Mouse (Mus musculus) kidney, embryonic 15.5 days (tissue): ENCODE data around the gene Dapl1. TPM values are rescaled to one million over a fixed set of nuclear protein-coding genes. Genes with fewer than 3 reads are reported as not detected.

ENCODE experiments used
- ATAC-seq: fragments of 200-750 bp; cut with Nextera tagmentation; replicated peaks from 2 replicates; pipeline ENCODE4 v1.8.0; 2017; ENCODE audit warnings: moderate TSS enrichment; ENCODE audit not compliant: low FRiP score
- H3K27ac ChIP-seq: fragments of 300-500 bp; sonication (generic); 2 replicates; pipeline ENCODE4 v1.5.1; 2015; ENCODE audit warnings: mild to moderate bottlenecking, inconsistent platforms
- H3K27me3 ChIP-seq: fragments of 300-500 bp; sonication (generic); 2 replicates; pipeline ENCODE4 v1.6.1; 2015; ENCODE audit warnings: inconsistent platforms
- H3K36me3 ChIP-seq: fragments of 300-500 bp; sonication (generic); 2 replicates; pipeline ENCODE4 v1.6.1; 2015; ENCODE audit warnings: inconsistent platforms
- H3K4me1 ChIP-seq: fragments of 300-500 bp; sonication (generic); 2 replicates; pipeline ENCODE4 v1.6.1; 2015; ENCODE audit warnings: inconsistent platforms
- H3K4me2 ChIP-seq: fragments of 300-500 bp; sonication (generic); 2 replicates; pipeline ENCODE4 v1.6.1; 2015; ENCODE audit warnings: moderate library complexity, mild to moderate bottlenecking, inconsistent platforms
- H3K4me3 ChIP-seq: fragments of 300-500 bp; sonication (generic); replicated peaks from 2 replicates; pipeline ENCODE4 v1.5.1; 2015; ENCODE audit warnings: mild to moderate bottlenecking, inconsistent platforms
- H3K9ac ChIP-seq: fragments of 300-500 bp; sonication (generic); 2 replicates; pipeline ENCODE4 v1.6.1; 2015; ENCODE audit warnings: mild to moderate bottlenecking, inconsistent platforms
- H3K9me3 ChIP-seq: fragments of 300-500 bp; sonication (generic); replicated peaks from 2 replicates; pipeline ENCODE4 v1.6.1; 2016; ENCODE audit warnings: inconsistent platforms
- WGBS: fragments of 180-500 bp; shearing (Covaris S2); methylation state at CpG from one replicate; pipeline ENCODE4 v1.1.7; 2015; ENCODE audit warnings: mixed read lengths; 5-methylcytosine and 5-hydroxymethylcytosine counted together
- polyA plus RNA-seq: library from polyadenylated mRNA; unstranded; fragments of >200 nt; fragmentation: Nextera tagmentation; extraction: Ambion mirVana; gene quantifications from 2 replicates; pipeline ENCODE4 v1.2.1, GENCODE M21; 2015

Gene Dapl1
- polyA plus RNA-seq, result 6.4 and 6.9 TPM in 2 replicates

DNA sequence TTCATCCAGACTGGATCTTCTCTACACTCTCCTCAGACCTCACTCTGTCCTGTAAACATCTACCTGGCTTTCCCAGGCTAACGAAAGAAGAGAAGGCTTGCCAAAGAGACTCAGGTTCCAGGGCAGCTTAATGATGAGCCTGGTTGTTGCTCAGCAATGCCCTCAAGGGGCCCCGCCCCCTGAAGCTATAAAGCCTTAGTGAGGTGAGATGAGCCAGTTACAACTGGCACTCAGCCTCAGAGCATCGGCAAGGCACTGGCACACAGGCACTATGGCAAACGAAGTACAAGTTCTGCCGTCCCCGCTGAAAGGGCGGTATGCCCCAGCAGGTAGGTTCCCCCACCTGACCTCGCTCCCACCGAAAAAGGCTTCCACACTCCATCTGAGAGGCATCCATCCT is at the start of gene Dapl1:
Gene Dapl1 (plus strand): TSS at position 216 of the 400 bp plus-strand sequence.
- Histone ChIP-seq H3K4me1 (peaks cover 10% of the 10 kb centered on the region; the same call in 1 of the 2 replicates), H3K36me3 (no peaks in the 10 kb centered on the region), H3K9me3 (no peaks in the 10 kb centered on the region), H3K27me3 (no peaks in the 10 kb centered on the region), H3K4me3 (no peak within 1 kb of the TSS), H3K4me2 (no peak within 1 kb of the TSS), H3K9ac (no peak within 1 kb of the TSS), H3K27ac (no peak within 1 kb of the TSS)
- ATAC-seq, result 0 out of 2 replicates have a peak, but pooled peaks have one; percentile 56
- WGBS, result 53% methylated on average over 9 of the region's 9 CpGs

- H3K4me1 ChIP-seq, result peaks cover 16% of the 10 kb centered on the region
- no peak overlapping the region for H3K4me3 ChIP-seq
- H3K27ac ChIP-seq, result no peak overlapping the region
- H3K36me3 ChIP-seq, result no peaks in the 10 kb centered on the region
- H3K9me3 ChIP-seq, result no peaks in the 10 kb centered on the region
- WGBS, result 88% methylated on average over 9 of the region's 9 CpGs
- ATAC-seq, result no peak
- H3K27me3 ChIP-seq, result no peaks in the 10 kb centered on the region
- no peak overlapping the region for H3K4me2 ChIP-seq
- H3K9ac ChIP-seq, result no peak overlapping the region
Observed at GRCm38 (mm10) chr2:59434820-59435219, 49.6 kb upstream of the Dapl1 start.

GRCm38 (mm10) chr2:59437684-59438393 is 46.6 kb upstream of the Dapl1 start:
- no peaks in the 10 kb centered on the region for H3K27me3 ChIP-seq
- peak; percentile 80 for ATAC-seq
- H3K27ac ChIP-seq, result peak overlapping the region; percentile 69
- 59% methylated on average over 12 of the region's 12 CpGs for WGBS
- H3K36me3 ChIP-seq, result no peaks in the 10 kb centered on the region
- no peak overlapping the region for H3K9ac ChIP-seq
- no peaks in the 10 kb centered on the region for H3K9me3 ChIP-seq
- H3K4me2 ChIP-seq, result peak overlapping the region; percentile 47
- H3K4me1 ChIP-seq, result peaks cover 13% of the 10 kb centered on the region
- no peak overlapping the region; the same call in 1 of the 2 replicates for H3K4me3 ChIP-seq

DNA sequence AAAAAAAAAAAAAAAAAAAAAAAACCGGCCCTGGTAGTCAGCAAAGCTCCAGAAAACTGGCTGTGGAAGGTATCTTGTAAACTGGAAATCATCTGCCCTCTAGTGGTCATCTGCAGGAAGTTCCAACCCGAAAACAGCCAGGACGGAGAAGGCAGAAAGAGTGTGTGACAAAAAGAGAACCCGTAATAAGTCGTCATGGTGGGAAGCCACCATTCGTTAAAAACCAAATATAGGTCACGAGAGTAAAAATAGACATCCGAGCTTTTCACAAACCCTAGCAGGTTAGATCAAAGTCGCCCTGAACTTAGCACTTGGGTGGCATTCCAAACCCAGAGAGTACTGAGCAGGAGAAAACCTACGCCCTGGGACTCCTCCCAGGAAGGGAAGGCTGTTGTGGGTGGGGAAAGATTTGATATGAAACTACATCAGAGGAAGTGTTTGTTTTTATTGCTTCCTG is 45.9 kb upstream of the Dapl1 start:
- no peaks in the 10 kb centered on the region for H3K36me3 ChIP-seq
- H3K4me3 ChIP-seq, result peak overlapping the region; percentile 33
- H3K27ac ChIP-seq, result peak overlapping the region; percentile 69; the same call in 1 of the 2 replicates
- H3K9me3 ChIP-seq, result no peaks in the 10 kb centered on the region
- H3K9ac ChIP-seq, result peak overlapping the region; percentile 35; the same call in 1 of the 2 replicates
- peak overlapping the region; percentile 47 for H3K4me2 ChIP-seq
- peaks cover 13% of the 10 kb centered on the region for H3K4me1 ChIP-seq
- 9% methylated on average over 10 of the region's 10 CpGs for WGBS
- H3K27me3 ChIP-seq, result no peaks in the 10 kb centered on the region
- peak; percentile 68 for ATAC-seq

DNA sequence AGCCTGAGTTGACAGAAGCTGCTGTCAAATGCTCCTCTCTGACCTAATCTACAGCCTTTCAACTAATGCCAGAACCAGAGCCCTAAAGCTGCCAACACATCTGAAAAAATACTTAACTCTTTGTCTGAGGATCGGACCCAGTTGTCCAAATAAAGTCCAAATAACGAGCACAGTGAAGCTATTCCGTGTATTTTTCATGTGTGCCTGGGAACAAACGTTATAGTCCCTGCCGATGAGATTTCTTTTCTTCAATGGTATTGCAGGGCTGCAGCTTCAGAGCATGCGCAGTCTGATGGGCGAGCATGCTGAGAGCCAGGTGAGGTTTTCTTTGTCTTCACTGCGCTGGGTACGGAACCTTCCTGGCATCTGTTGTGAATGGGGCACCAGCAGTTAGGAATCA is 44.6 kb upstream of the Dapl1 start:
- no peaks in the 10 kb centered on the region for H3K27me3 ChIP-seq
- ATAC-seq, result no peak

DNA sequence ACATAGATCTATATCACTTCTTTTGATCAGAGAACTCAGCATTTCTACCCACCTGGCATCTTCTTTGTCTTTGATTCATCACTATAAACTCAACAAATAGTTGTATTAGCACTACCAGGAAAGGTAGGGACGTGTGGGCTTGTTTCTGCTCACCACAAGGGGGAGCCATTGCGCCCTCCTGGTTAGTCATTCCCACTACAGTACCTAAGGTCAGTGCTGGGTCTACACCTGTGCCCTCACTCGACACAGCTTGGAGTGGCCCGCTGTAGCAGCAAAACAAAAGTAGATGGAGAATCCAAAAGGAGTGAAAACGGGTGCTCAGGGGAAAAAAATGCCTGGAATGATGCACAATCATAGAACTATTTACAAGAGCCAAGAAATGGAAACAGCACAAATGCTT is 44.0 kb upstream of the Dapl1 start:
- no peak overlapping the region for H3K9ac ChIP-seq
- no peak overlapping the region for H3K4me2 ChIP-seq
- no peak overlapping the region for H3K27ac ChIP-seq
- H3K4me1 ChIP-seq, result peaks cover 13% of the 10 kb centered on the region
- no peaks in the 10 kb centered on the region for H3K9me3 ChIP-seq
- no peaks in the 10 kb centered on the region for H3K36me3 ChIP-seq
- 34% methylated on average over 5 of the region's 5 CpGs for WGBS
- no peak for ATAC-seq
- H3K27me3 ChIP-seq, result no peaks in the 10 kb centered on the region
- no peak overlapping the region for H3K4me3 ChIP-seq

More for the DNA sequence above, 44.6 kb upstream of the Dapl1 start:
- no peak overlapping the region for H3K4me2 ChIP-seq
- no peak overlapping the region for H3K27ac ChIP-seq
- H3K4me1 ChIP-seq, result peaks cover 13% of the 10 kb centered on the region
- H3K4me3 ChIP-seq, result no peak overlapping the region
- no peak overlapping the region for H3K9ac ChIP-seq
- H3K36me3 ChIP-seq, result no peaks in the 10 kb centered on the region
- H3K9me3 ChIP-seq, result no peaks in the 10 kb centered on the region
- 81% methylated on average over 9 of the region's 9 CpGs for WGBS

- no peak overlapping the region for H3K4me3 ChIP-seq
- WGBS, result 78% methylated on average over 5 of the region's 5 CpGs
- H3K4me1 ChIP-seq, result peaks cover 13% of the 10 kb centered on the region
- no peaks in the 10 kb centered on the region for H3K27me3 ChIP-seq
- no peak overlapping the region for H3K4me2 ChIP-seq
- H3K36me3 ChIP-seq, result no peaks in the 10 kb centered on the region
- no peaks in the 10 kb centered on the region for H3K9me3 ChIP-seq
- no peak overlapping the region for H3K27ac ChIP-seq
- no peak overlapping the region for H3K9ac ChIP-seq
- ATAC-seq, result no peak
Observed at GRCm38 (mm10) chr2:59441681-59442080, 42.8 kb upstream of the Dapl1 start.

GRCm38 (mm10) chr2:59446671-59447070 is 37.8 kb upstream of the Dapl1 start:
- Histone ChIP-seq H3K4me3 (no peak overlapping the region), H3K4me2 (no peak overlapping the region), H3K9ac (no peak overlapping the region), H3K4me1 (no peaks in the 10 kb centered on the region), H3K27me3 (no peaks in the 10 kb centered on the region), H3K9me3 (no peaks in the 10 kb centered on the region), H3K27ac (no peak overlapping the region), H3K36me3 (no peaks in the 10 kb centered on the region)
- ATAC-seq, result no peak
- 73% methylated on average over 6 of the region's 6 CpGs for WGBS

- Histone ChIP-seq H3K4me2 (no peak overlapping the region), H3K4me3 (no peak overlapping the region), H3K27me3 (no peaks in the 10 kb centered on the region), H3K27ac (no peak overlapping the region), H3K9ac (no peak overlapping the region), H3K36me3 (no peaks in the 10 kb centered on the region), H3K4me1 (no peaks in the 10 kb centered on the region), H3K9me3 (no peaks in the 10 kb centered on the region)
- 67% methylated on average over 2 of the region's 2 CpGs for WGBS
- ATAC-seq, result no peak
Observed at GRCm38 (mm10) chr2:59447712-59448111, 36.7 kb upstream of the Dapl1 start.

DNA sequence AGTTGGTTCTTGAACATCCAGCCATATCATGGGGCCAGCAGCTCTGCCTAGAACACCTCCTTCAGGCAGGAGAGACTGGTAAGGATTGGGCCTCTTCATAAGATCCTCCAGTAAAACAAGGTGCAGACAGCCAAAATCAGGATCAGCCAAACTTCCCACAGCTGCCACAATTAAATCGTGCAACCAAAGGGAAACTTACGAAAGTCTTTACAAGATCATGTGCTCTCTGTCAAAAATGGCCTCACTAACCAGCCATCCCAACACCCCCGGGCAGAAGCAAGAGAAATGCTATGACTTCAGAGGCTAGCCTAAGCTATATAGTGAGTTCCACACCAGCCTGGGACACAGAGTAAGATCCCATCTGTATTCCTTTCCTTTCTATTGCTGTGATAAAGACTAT is 35.9 kb upstream of the Dapl1 start:
- Histone ChIP-seq H3K9ac (no peak overlapping the region), H3K27me3 (no peaks in the 10 kb centered on the region), H3K9me3 (no peaks in the 10 kb centered on the region), H3K27ac (no peak overlapping the region), H3K4me2 (no peak overlapping the region), H3K36me3 (no peaks in the 10 kb centered on the region), H3K4me3 (no peak overlapping the region), H3K4me1 (no peaks in the 10 kb centered on the region)
- ATAC-seq, result no peak
- 97% methylated on average over 3 of the region's 3 CpGs for WGBS

DNA sequence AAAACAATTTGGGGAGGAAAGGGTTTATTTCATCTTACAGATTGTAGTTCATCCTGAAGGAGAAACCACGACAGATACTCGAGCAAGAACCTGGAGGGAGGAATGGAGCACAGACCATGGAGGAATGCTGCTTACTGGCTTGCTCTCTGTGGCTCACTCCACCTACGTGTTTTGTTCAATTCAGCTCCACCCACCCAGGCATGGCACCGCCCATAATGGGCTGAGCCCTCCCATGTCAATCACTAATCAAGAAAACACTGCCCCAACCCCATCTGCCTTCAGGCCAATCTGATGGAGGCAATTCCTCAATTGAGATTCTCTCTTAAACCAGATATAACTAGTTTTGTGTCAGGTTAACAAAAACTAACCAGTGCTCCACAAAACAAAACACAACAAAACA is 35.5 kb upstream of the Dapl1 start:
- Histone ChIP-seq H3K9ac (no peak overlapping the region), H3K4me1 (no peaks in the 10 kb centered on the region), H3K4me2 (no peak overlapping the region), H3K4me3 (no peak overlapping the region), H3K9me3 (no peaks in the 10 kb centered on the region), H3K27ac (no peak overlapping the region), H3K27me3 (no peaks in the 10 kb centered on the region), H3K36me3 (no peaks in the 10 kb centered on the region)
- 75% methylated on average over 4 of the region's 4 CpGs for WGBS
- no peak for ATAC-seq

DNA sequence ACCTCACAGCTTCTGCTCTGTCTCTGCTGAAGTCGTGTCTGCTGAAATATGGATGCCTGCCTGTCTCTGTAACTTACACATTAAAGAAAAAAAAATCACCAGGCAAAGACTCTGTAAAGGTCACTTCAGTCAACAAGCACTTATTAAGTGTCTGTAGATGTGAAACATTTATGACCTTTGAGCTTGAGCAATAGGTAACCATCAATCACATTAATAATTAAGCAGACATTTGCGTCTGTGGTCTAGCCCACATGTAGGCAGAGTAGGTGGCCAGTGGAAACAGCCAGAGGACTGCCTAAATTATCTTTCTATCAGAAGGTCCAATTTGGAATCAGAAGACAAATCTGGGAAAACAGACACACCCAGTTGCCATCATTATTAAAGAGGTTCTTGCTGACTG is 32.8 kb upstream of the Dapl1 start:
- ATAC-seq, result no peak

More for the DNA sequence above, 32.8 kb upstream of the Dapl1 start:
- Histone ChIP-seq H3K4me1 (no peaks in the 10 kb centered on the region), H3K4me3 (no peak overlapping the region), H3K9ac (no peak overlapping the region), H3K27me3 (no peaks in the 10 kb centered on the region), H3K27ac (no peak overlapping the region), H3K9me3 (no peaks in the 10 kb centered on the region), H3K4me2 (no peak overlapping the region), H3K36me3 (no peaks in the 10 kb centered on the region)
- WGBS, result 54% methylated on average over 2 of the region's 2 CpGs
